Mouse (Mus musculus) right cerebral cortex, postnatal 36 days (tissue): Measurements from ENCODE around the gene Minpp1.
A peak's percentile ranks its signal among the peaks of the same experiment; 100 is the strongest.
"Not testable (repeated sequence)": the region's sequence is repeated elsewhere in the genome, so short reads cannot be mapped to it uniquely, and the experiment has no call there.

Experiments used
- DNase-seq, 2 experiments: peaks; one replicate each; pipeline ENCODE4 v3.0.0; 2022; ENCODE audit warnings: low spot score in 2 of 2, mixed read lengths in 1 of 2

The Minpp1 gene

GRCm38 (mm10) chr19:32485681-32486105 is at the start of gene Minpp1:
TSS of gene Minpp1 (plus strand) at chr19:32485769.
- DNase-seq = peak; percentile 77 to 80

- DNase-seq = no peak
Observed at GRCm38 (mm10) chr19:32439356-32439755, 46.2 kb upstream of the Minpp1 start.

DNA sequence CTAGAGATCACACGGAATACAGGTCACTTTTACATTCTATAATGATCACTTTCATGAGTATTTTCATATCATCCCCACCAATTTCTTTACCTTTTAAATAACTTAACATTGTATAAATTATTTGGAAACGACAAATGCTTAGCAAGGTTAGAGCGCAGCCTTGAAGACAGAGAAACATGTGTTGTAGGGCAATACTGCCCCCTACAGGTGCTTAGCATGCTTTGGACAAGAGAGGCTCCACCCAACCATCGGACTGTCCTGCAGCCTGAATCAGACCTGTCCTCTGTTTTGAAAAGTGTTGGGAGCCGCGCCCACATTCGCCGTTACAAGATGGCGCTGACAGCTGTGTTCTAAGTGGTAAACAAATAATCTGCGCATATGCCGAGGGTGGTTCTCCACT is 44.0 kb upstream of the Minpp1 start:
- DNase-seq = no peak

DNA sequence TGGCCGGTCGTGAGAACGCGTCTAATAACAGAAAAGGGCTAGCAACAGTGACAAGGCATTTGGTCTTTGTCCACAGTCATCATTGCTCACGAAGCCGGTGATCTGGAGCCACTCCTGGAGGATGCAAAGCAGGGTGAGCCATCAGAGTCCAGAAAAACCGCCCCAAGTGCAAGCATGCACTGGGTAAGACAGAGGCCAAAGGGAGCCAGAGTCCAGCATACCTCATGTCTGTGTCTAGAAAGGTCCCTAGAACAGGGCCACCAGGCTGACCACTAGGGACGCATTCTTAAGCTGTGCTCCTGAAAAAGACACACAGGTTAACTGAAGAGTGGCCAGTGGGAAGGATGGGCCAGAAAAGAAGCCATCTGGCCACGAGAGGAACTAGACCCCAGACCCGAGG is 36.6 kb upstream of the Minpp1 start:
- DNase-seq = no peak

GRCm38 (mm10) chr19:32452231-32452630 is 33.3 kb upstream of the Minpp1 start:
- DNase-seq = peak; percentile 9 to 18

- no peak for DNase-seq
Observed at GRCm38 (mm10) chr19:32456744-32457143, 28.8 kb upstream of the Minpp1 start.

DNA sequence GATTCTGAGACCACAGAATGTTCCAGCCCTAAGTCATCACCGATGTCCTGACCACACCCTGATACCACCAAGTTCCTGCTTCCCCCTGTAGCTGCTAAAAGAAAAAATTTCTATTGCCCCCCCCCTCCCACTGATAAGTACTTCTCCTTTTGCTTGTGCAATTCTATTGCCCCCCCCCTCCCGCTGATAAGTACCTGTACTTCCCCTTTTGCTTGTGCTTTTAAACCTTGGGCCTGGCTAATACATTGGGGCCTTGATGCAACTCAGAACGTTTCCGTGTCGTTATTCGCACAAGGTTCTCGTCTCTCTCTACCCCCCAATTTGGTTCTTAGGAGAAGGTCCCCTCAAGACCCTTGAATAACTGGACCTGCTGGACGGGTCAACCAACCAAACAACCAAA is 27.9 kb upstream of the Minpp1 start:
- DNase-seq = not testable (repeated sequence)

DNA sequence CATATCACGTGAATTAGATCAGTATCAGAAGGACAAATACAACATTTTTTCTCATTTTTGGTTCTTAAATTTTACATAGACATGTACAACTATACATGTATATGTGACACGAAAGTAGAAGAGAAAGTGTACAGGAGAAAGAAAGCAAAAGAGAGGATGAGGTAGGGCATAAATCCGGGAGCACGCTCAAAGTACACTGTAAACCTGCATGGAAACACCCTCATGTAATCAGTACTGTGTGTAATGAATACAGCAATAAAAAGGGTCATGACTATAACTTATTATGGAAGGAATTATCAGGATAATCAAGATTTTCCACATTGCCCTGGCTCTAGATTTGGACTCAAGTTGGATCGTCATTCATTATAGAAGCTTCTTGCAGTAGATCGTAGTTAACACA is 22.5 kb upstream of the Minpp1 start:
- DNase-seq = no peak

- no peak for DNase-seq
Observed at GRCm38 (mm10) chr19:32465228-32465627, 20.3 kb upstream of the Minpp1 start.

GRCm38 (mm10) chr19:32466478-32466877 is 19.1 kb upstream of the Minpp1 start, which contains the start of gene Rpl9-ps6:
TSS of gene Rpl9-ps6 (minus strand) at chr19:32466578.
- DNase-seq = no peak

DNA sequence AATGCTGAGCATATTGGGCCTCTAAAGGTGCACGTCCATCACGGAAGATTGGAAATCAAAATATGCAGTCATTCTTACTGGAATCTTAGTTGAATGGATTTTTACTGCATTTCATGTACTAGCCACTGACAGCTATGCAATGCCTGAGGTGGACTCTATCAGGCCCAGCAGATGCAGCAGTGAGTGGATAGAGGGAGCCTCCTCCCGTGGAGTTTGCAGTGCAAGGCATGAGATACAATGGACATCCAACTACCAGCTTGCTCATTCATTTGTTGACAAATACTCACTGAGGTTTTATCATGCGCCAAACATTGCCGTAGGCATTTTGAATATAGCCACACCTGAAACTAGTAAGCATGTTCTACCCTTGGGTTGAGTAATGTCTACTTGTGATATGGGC is 18.2 kb upstream of the Minpp1 start:
- no peak for DNase-seq

DNA sequence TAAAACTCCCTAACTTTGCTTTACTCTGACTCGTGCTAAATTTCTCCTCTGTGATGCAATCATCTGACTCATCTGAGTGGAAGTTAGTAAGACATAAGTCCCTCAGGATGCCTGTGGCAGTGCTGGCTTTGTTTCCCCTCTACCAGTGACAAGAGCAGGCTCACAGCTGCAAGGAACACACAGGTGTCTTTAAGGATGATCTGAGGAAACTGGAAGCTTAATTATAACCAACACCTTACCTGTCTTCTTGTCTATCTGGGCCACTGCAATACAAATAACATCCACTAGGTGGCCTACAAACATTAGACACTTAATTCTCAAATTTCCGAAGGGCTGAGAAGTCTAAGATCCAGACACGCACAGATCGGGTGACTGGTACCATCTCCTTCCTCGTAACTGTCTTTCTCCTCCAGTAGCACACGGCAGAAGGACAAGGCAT is 15.5 kb upstream of the Minpp1 start:
- DNase-seq = no peak

DNA sequence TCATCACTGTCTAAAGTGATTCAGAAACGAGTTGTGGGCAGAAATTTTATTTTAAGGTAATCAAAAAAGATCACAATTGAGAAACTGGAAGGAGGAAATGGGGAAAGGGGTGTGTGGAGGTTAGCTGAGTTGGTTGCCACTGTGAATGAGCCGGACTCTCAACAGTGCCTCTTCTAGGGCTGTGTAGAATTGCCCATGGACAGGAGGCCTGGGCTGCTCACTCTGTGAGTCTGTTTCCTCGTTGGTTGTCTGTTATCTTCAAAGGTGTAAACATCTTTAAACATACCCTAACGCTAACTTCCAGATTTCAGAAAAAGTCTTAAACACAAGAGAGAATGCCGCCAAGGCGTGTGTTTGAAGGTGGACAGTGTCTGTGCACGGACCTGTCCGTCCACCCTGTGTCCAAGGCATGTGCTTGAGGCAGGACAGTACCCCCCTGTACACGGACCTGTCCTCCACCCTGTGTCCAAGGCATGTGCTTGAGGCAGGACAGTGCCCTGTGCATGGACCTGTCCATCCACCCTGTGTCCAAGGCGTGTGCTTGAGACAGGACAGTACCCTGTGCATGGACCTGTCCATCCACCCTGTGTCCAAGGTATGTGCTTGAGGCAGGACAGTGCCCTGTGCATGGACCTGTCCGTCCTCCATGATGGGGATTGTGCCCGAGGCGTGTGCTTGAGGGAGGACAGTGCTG is 14.9 kb upstream of the Minpp1 start:
- DNase-seq = no peak

DNA sequence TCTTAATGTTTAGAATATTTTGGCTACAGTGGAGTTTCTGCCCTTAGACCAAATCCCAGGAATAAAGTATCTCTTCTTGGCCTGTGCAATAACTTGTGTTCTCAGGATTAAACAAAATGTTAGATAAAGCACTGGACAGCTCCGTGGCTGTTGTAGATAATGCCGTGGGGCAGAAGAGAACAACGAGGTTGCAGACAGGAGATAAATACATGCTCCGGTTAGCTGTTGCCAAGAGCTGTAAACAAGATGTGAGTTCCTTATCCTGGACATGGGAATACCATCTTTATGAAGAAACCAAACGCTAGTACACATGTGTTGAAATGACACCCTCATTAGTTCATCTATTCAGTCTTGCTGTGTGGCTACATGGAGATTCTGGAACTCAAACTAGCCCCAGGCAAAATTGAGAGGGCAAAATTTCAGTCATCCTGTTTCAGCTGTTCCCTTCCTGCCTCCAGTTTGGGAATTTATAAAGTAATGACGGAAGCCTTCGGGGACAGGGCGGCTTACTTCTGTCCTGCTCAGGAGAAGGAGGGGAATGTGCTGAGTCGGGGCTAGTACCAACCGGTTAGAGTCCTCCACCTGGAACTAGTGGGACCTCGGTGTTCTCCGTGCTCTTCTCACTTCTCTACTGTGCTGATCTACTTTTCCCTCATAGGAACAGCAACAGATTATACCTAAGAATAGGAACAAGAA is 9.4 kb upstream of the Minpp1 start:
- no peak for DNase-seq

GRCm38 (mm10) chr19:32476712-32477052 is 8.9 kb upstream of the Minpp1 start:
- DNase-seq = no peak

DNA sequence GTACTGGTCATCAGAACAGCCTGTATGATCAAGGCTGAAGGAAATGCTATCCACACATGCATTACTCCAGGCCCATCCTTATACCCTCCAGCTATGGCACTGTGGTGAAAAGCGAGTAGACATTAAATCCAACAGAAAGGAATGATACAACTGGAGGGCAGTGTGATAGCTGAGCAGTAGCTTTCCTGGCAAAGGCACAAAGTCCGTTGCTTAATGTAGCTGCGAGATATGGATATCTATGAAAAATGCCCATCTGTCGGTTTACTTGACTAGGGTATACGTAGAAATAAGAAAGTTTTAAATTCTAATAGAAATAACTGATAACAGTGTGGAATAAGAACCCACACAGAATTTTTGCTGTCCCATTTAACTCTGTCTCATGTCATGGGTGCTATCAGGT is 5.3 kb upstream of the Minpp1 start:
- DNase-seq = no peak

GRCm38 (mm10) chr19:32480791-32481442 is 4.7 kb upstream of the Minpp1 start:
- DNase-seq = no peak

- no peak for DNase-seq
Observed at GRCm38 (mm10) chr19:32481511-32481910, 4.1 kb upstream of the Minpp1 start.

- no peak for DNase-seq
Observed at GRCm38 (mm10) chr19:32484941-32485660, 468 bp upstream of the Minpp1 start.

DNA sequence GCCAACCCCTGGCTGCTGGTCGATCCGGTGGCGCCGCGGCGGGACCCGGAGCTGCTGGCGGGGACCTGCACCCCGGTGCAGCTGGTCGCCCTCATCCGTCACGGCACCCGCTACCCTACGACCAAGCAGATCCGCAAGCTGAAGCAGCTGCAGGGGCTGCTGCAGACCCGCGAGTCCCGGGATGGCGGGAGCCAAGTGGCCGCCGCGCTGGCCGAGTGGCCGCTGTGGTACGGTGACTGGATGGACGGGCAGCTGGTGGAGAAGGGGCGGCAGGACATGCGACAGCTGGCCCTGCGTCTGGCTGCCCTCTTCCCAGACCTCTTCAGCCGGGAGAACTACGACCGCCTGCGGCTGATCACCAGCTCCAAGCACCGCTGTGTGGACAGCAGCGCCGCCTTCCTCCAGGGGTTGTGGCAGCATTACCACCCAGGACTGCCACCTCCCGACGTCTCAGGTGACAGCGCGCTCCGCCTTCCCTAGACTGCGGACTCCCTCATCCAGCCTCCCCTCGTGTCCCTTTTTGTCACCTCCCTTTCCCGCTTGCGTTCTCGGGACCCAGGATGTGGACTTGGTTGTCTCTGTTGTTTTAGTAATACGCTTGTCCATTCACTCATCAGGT is 646 bp downstream of the Minpp1 start:
- peak; percentile 59 to 66 for DNase-seq

GRCm38 (mm10) chr19:32487595-32488255 is 2.2 kb downstream of the Minpp1 start:
- no peak for DNase-seq
